Mouse (Mus musculus): ENCODE measurements around the gene Adh6a.
"Not testable (repeated sequence)": the region's sequence is repeated elsewhere in the genome, so short reads cannot be mapped to it uniquely, and the experiment has no call there.

Adh6a gene

DNA sequence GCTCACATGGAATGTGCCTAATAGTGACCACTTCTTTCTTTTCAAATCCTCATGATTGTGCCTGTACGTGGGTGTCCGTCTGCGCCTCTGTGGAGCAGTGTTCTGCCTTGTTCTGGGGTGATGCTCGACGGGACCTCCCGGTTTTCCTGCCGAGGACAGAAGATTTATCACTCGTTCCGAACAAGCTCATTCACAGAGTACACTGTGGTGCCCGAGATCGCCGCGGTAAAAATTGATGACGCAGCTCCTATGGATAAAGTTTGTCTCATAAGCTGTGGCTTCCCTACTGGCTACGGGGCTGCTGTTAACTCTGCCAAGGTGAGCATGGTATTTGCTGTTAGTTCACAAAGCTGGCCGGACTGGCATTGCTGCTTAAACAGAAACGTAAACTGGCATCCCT lies 11.9 kb downstream of the Adh6a start:
- DNase-seq (ENCODE audit: low read depth, low spot score) = no peak

- no peak for DNase-seq (ENCODE audit: low read depth, low spot score)
Measured at GRCm38 (mm10) chr3:138325466-138325865, 12.4 kb downstream of the Adh6a start.

GRCm38 (mm10) chr3:138333910-138334309 lies 20.8 kb downstream of the Adh6a start:
- DNase-seq (ENCODE audit: low read depth, low spot score) = no peak

GRCm38 (mm10) chr3:138334320-138334719 lies 21.2 kb downstream of the Adh6a start:
- DNase-seq (ENCODE audit: low read depth, low spot score) = no peak

DNA sequence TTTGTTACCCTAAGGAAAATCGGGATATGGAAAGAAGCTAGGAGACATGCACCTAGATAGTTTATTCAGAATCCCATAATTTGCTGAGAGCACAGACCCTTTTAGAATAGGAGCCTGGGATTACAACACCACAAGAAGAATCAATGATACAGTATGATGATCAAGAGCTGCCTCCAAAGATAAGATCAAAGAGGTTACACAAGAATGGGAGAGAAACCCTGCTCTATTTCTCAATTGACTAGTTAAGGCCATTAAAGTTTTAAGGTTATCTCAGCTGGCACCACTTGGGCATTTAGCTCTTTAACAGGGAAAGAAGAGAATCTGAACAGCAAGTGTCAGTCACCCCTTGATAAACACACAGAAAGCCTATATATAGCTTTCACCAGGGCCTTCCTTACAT lies 22.5 kb downstream of the Adh6a start:
- DNase-seq (ENCODE audit: low read depth, low spot score) = no peak

DNA sequence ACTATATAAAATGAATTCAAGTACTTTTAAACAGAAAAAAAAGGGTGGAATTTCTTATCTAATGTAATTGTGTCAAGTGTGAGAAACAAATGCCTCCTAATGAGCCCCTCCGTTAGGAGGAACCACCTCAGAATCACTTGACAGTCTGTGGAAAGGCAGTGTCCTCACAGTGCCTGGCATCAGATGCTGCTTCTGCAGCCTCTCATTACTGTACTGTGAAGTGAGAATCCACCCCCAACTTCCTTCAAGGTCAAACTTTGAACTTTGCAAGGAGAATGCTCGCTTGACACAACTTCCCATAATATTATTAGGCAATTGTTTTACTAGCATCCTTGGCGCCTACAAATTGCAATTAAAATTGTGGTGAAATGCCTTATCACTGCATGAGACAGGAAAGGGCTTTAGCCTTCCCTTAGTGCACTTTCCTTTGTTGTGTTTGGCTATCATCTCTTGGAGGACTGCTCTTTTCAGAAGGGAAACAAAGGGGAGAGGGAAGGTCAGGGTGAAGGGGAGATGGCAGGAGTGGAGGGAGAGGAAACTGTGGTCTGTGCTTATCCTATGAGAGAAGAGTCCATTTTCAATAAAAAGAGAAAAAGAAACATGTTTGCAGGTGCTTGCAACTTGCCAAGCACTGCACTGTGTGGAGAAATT lies 23.1 kb downstream of the Adh6a start:
- DNase-seq (ENCODE audit: low read depth, low spot score) = peak; percentile 9

- no peak for DNase-seq (ENCODE audit: low read depth, low spot score)
Measured at GRCm38 (mm10) chr3:138341471-138341870, 28.4 kb downstream of the Adh6a start, which contains the start of gene Adh6b. Adh6b (plus strand) TSS chr3:138341775.

- no peak for DNase-seq (ENCODE audit: low read depth, low spot score)
Measured at GRCm38 (mm10) chr3:138347041-138347440, 34.0 kb downstream of the Adh6a start.

GRCm38 (mm10) chr3:138352012-138352809 lies 39.1 kb downstream of the Adh6a start:
- DNase-seq (ENCODE audit: low read depth, low spot score) = no peak

- no peak for DNase-seq (ENCODE audit: low read depth, low spot score)
Measured at GRCm38 (mm10) chr3:138358856-138359255, 45.8 kb downstream of the Adh6a start.

GRCm38 (mm10) chr3:138360721-138361120 lies 47.6 kb downstream of the Adh6a start:
- DNase-seq (ENCODE audit: low read depth, low spot score) = no peak

- no peak for DNase-seq (ENCODE audit: low read depth, low spot score)
Measured at GRCm38 (mm10) chr3:138362920-138363319, 49.8 kb downstream of the Adh6a start.

- no peak for DNase-seq (ENCODE audit: low read depth, low spot score)
Measured at GRCm38 (mm10) chr3:138366181-138366580, 53.1 kb downstream of the Adh6a start.

DNA sequence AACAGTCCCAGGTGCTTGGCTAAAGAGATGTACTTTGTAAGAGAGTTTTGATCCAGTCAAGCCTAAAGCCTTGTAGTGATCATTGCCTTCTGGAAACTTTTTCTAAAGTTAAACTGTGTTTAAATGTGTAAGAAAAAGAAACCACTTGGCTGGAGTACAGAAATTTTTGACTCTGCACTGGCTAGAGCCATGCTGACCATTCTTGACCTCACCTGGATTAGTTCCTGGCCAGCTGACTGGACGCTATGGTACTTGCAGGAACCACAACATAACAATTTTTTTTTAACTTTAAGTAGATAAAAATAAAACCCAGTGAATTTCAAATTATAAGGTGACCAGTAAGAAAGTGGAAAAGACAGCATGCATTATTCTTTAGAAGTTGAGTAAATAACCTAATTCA lies 56.5 kb downstream of the Adh6a start:
- DNase-seq (ENCODE audit: low read depth, low spot score) = no peak

GRCm38 (mm10) chr3:138370289-138370688 lies 57.2 kb downstream of the Adh6a start:
- not testable (repeated sequence) for DNase-seq (ENCODE audit: low read depth, low spot score)

GRCm38 (mm10) chr3:138373920-138374319 lies 60.8 kb downstream of the Adh6a start:
- no peak for DNase-seq (ENCODE audit: low read depth, low spot score)

- no peak for DNase-seq (ENCODE audit: low read depth, low spot score)
Measured at GRCm38 (mm10) chr3:138375148-138375547, 62.1 kb downstream of the Adh6a start.
